17 mouse cellular contexts compared by ENCODE assay signal in genomic region chr2:35842780-35843474, GRCm38 (mm10).
DNase-seq lines count a peak whose midpoint lies in the region; ATAC-seq and TF ChIP-seq lines count a peak whose summit lies in the region.
"Had no signal": no experiment of that assay in that cellular context is flagged by ENCODE, and none has a peak within 500 bp of the region (broad histone marks: within the 10 kb centered on the region; RNA-seq: fewer than 3 reads in every experiment).

No protein-coding gene starts in this region.

- no peaks in the 10 kb centered on the region for H3K36me3 ChIP-seq in forebrain, embryonic 12.5 days (replicated peaks)
- no peaks in the 10 kb centered on the region for H3K36me3 ChIP-seq in heart, adult 2 months (ENCODE audit: control insufficient read depth, insufficient read depth, low read length)
- H3K36me3 ChIP-seq: embryonic facial prominence, embryonic 15.5 days; heart, embryonic 15.5 days; limb, embryonic 12.5 days had no signal

- intact Hi-C loops in left cerebral cortex, postnatal 14 days (cut with DNase I) = loop anchor here (10.0 kb wide), 1 partner anchor 68 kb away; no protein-coding TSS in a partner anchor
- intact Hi-C loops in heart, adult 2 months (cut with DNase I) = no loop called here

- TF ChIP-seq EP300 in heart, adult 2 months (IDR thresholded peaks at IDR 0.05; ENCODE audit: insufficient read depth, low read depth, low read length) = no peak

- no peak overlapping the region for H3K9ac ChIP-seq in forebrain, embryonic 12.5 days
- H3K9ac ChIP-seq in heart, adult 2 months (ENCODE audit: low read depth, low read length) = no peak overlapping the region
- H3K9ac ChIP-seq: embryonic facial prominence, embryonic 15.5 days; heart, embryonic 15.5 days; limb, embryonic 12.5 days; liver, postnatal 0 days had no signal

- no peak overlapping the region for H3K4me2 ChIP-seq in forebrain, embryonic 12.5 days
- H3K4me2 ChIP-seq: embryonic facial prominence, embryonic 15.5 days; heart, embryonic 15.5 days had no signal

- 52% methylated on average over 16 of the region's 16 CpGs for WGBS in forebrain, embryonic 12.5 days
- 97% methylated on average over 16 of the region's 16 CpGs for WGBS in heart, adult 2 months
- WGBS in cerebellum, adult 2 months = 95% methylated on average over 16 of the region's 16 CpGs

- H3K27me3 ChIP-seq in forebrain, embryonic 12.5 days = peaks cover 6% of the 10 kb centered on the region; the same call in 1 of the 2 replicates
- no peaks in the 10 kb centered on the region for H3K27me3 ChIP-seq in heart, adult 2 months (ENCODE audit: control insufficient read depth, insufficient read depth, low read length)
- no peaks in the 10 kb centered on the region for H3K27me3 ChIP-seq in cerebellum, adult 2 months (ENCODE audit: control insufficient read depth, insufficient read depth, low read length)
- H3K27me3 ChIP-seq: embryonic facial prominence, embryonic 15.5 days; heart, embryonic 15.5 days; limb, embryonic 12.5 days; megakaryocyte, embryonic 14.5 days had no signal

- ATAC-seq in forebrain, embryonic 12.5 days (ENCODE audit: low FRiP score) = peak; percentile 46; the same call in 1 of the 2 replicates
- ATAC-seq: CD4-positive, CD25-positive, alpha-beta regulatory T cell, adult 4 months; liver, postnatal 0 days had no signal

- H3K9me3 ChIP-seq in forebrain, embryonic 12.5 days = no peaks in the 10 kb centered on the region
- H3K9me3 ChIP-seq: embryonic facial prominence, embryonic 15.5 days; heart, embryonic 15.5 days; limb, embryonic 12.5 days had no signal

- no peak for TF ChIP-seq POLR2A in heart, adult 2 months (IDR thresholded peaks at IDR 0.05; ENCODE audit: insufficient read depth, low read depth, low read length)
- TF ChIP-seq POLR2A in cerebellum, adult 2 months (IDR thresholded peaks at IDR 0.05; ENCODE audit: borderline replicate concordance, insufficient read depth, low read length) = no peak

- H3K4me1 ChIP-seq in forebrain, embryonic 12.5 days = peaks cover 38% of the 10 kb centered on the region
- peaks cover 2% of the 10 kb centered on the region for H3K4me1 ChIP-seq in heart, adult 2 months (ENCODE audit: control insufficient read depth, insufficient read depth, low read length)
- H3K4me1 ChIP-seq in cerebellum, adult 2 months (ENCODE audit: control insufficient read depth, insufficient read depth, low read length) = peaks cover 31% of the 10 kb centered on the region

- peak in 1 of 2 experiments; percentile 59 for DNase-seq in layer of hippocampus, adult 2 months (ENCODE audit: low spot score in 2 of 2)
- DNase-seq in layer of hippocampus, adult 9-10 months (ENCODE audit: low spot score) = no peak
- DNase-seq in left cerebral cortex, postnatal 14 days (ENCODE audit: low spot score in 2 of 2) = peak; percentile 50 to 76
- DNase-seq in right cerebral cortex, adult 2 months (ENCODE audit: low spot score in 2 of 2) = peak; percentile 51 to 52
- no peak for DNase-seq in heart, adult 2 months
- no peak for DNase-seq in ovary, postnatal 10 days (ENCODE audit: low spot score)
- no peak for DNase-seq in cerebellum, adult 2 months
- DNase-seq: cerebellum, postnatal 14 days; gastrocnemius, adult 2 months; liver, postnatal 0 days had no signal

- peak overlapping the region; percentile 65; the same call in 1 of the 2 replicates for H3K27ac ChIP-seq in layer of hippocampus, adult 2 months
- H3K27ac ChIP-seq in forebrain, embryonic 12.5 days = no peak overlapping the region
- no peak overlapping the region for H3K27ac ChIP-seq in heart, adult 2 months
- no peak overlapping the region for H3K27ac ChIP-seq in cerebellum, adult 2 months (ENCODE audit: insufficient read depth, low read length)
- H3K27ac ChIP-seq: embryonic facial prominence, embryonic 15.5 days; gastrocnemius, adult 2 months; heart, embryonic 15.5 days; kidney, postnatal 0 days had no signal

- no peaks in the 10 kb centered on the region for H3K79me2 ChIP-seq in heart, adult 2 months (replicated peaks; ENCODE audit: control insufficient read depth, insufficient read depth, low read length)

- H3K4me3 ChIP-seq in layer of hippocampus, adult 2 months = no peak overlapping the region
- H3K4me3 ChIP-seq in forebrain, embryonic 12.5 days (replicated peaks) = no peak overlapping the region
- no peak overlapping the region for H3K4me3 ChIP-seq in heart, adult 2 months
- H3K4me3 ChIP-seq in cerebellum, adult 2 months (replicated peaks; ENCODE audit: insufficient read depth, low read depth, low read length) = no peak overlapping the region
- H3K4me3 ChIP-seq: embryonic facial prominence, embryonic 15.5 days; gastrocnemius, adult 2 months; heart, embryonic 15.5 days; limb, embryonic 12.5 days; megakaryocyte, embryonic 14.5 days had no signal

- TF ChIP-seq CTCF in layer of hippocampus, adult 2 months (conservative IDR thresholded peaks at IDR 0.05) = no peak
- TF ChIP-seq CTCF in heart, adult 2 months (IDR thresholded peaks at IDR 0.05) = no peak
- no peak for TF ChIP-seq CTCF in cerebellum, adult 2 months (IDR thresholded peaks at IDR 0.05; ENCODE audit: borderline replicate concordance, insufficient read depth, low read depth, low read length)

Comparison
In these comparisons a context has a peak if more than half of its experiments do, and no peak if none do; other contexts are left out.
1. DNase-seq: peak in left cerebral cortex, postnatal 14 days (2 of 2) and right cerebral cortex, adult 2 months (2 of 2); none in layer of hippocampus, adult 9-10 months (single experiment), heart, adult 2 months (0 of 2), ovary, postnatal 10 days (single experiment) and cerebellum, adult 2 months (0 of 2).